ENCODE assay signal across 19 mouse cellular contexts in genomic region chr11:106506211-106506610, GRCm38 (mm10). TPM values are rescaled to one million over a fixed set of nuclear protein-coding genes. Genes with fewer than 3 reads are reported as not detected.
DNase-seq lines count a peak whose midpoint lies in the region; ATAC-seq and TF ChIP-seq lines count a peak whose summit lies in the region.
"Had no signal": no experiment of that assay in that cellular context is flagged by ENCODE, and none has a peak within 500 bp of the region (broad histone marks: within the 10 kb centered on the region; RNA-seq: fewer than 3 reads in every experiment).

No protein-coding gene starts in this region.

- no peak overlapping the region for H3K9ac ChIP-seq in kidney, postnatal 0 days (ENCODE audit: low read depth, low read length)
- H3K9ac ChIP-seq in midbrain, postnatal 0 days (replicated peaks; ENCODE audit: low read length, poor library complexity, severe bottlenecking) = no peak overlapping the region
- no peak overlapping the region for H3K9ac ChIP-seq in midbrain, embryonic 13.5 days (replicated peaks)
- H3K9ac ChIP-seq: embryonic facial prominence, embryonic 12.5 days; limb, embryonic 12.5 days; liver, embryonic 13.5 days had no signal

- ATAC-seq in kidney, postnatal 0 days (replicated peaks; ENCODE audit: low FRiP score, low read depth) = no peak
- ATAC-seq in midbrain, postnatal 0 days (ENCODE audit: low FRiP score) = no peak
- ATAC-seq in midbrain, embryonic 13.5 days = no peak
- ATAC-seq in granulocyte monocyte progenitor cell, adult 5-6 weeks (replicated peaks; ENCODE audit: poor library complexity, severe bottlenecking) = no peak

- H3K9me3 ChIP-seq in kidney, postnatal 0 days (replicated peaks; ENCODE audit: low read length) = no peaks in the 10 kb centered on the region
- no peaks in the 10 kb centered on the region for H3K9me3 ChIP-seq in midbrain, postnatal 0 days (ENCODE audit: low read length)
- H3K9me3 ChIP-seq in midbrain, embryonic 13.5 days = no peaks in the 10 kb centered on the region
- H3K9me3 ChIP-seq: embryonic facial prominence, embryonic 12.5 days; heart, embryonic 10.5 days; limb, embryonic 12.5 days had no signal

- no peak overlapping the region for H3K4me3 ChIP-seq in kidney, postnatal 0 days (replicated peaks; ENCODE audit: low read depth, low read length)
- H3K4me3 ChIP-seq in midbrain, postnatal 0 days (ENCODE audit: low read depth, low read length) = no peak overlapping the region
- H3K4me3 ChIP-seq in midbrain, embryonic 13.5 days (replicated peaks) = no peak overlapping the region
- H3K4me3 ChIP-seq: embryonic facial prominence, embryonic 12.5 days; heart, embryonic 10.5 days; limb, embryonic 12.5 days; liver, embryonic 13.5 days had no signal

- WGBS in kidney, postnatal 0 days = 87% methylated on average over 6 of the region's 6 CpGs
- WGBS in midbrain, postnatal 0 days = 88% methylated on average over 6 of the region's 6 CpGs
- 95% methylated on average over 6 of the region's 6 CpGs for WGBS in midbrain, embryonic 13.5 days

- H3K27me3 ChIP-seq in kidney, postnatal 0 days (ENCODE audit: insufficient read depth, low read length) = no peaks in the 10 kb centered on the region
- H3K27me3 ChIP-seq in midbrain, postnatal 0 days (ENCODE audit: insufficient read depth, low read length) = no peaks in the 10 kb centered on the region
- H3K27me3 ChIP-seq in midbrain, embryonic 13.5 days = no peaks in the 10 kb centered on the region
- H3K27me3 ChIP-seq: CH12.LX; embryonic facial prominence, embryonic 12.5 days; limb, embryonic 12.5 days; liver, embryonic 13.5 days had no signal

- no peak for DNase-seq in kidney, postnatal 0 days (ENCODE audit: low spot score)
- DNase-seq in kidney, adult 9 months = no peak
- DNase-seq in midbrain, postnatal 0 days (ENCODE audit: low spot score) = no peak
- peak; percentile 23 for DNase-seq in T-cell, adult 2 months (ENCODE audit: low spot score)
- DNase-seq in right cerebral cortex, postnatal 10 days (ENCODE audit: low spot score in 2 of 2) = no peak
- DNase-seq: adrenal gland, adult 2 months; cerebellum, adult 2 months; cerebellum, postnatal 25 days; kidney, adult 2 months; kidney, postnatal 14 days; liver, embryonic 13.5 days; right cerebral cortex, postnatal 14 days had no signal

- H3K4me2 ChIP-seq in kidney, postnatal 0 days (ENCODE audit: low read length) = no peak overlapping the region
- no peak overlapping the region for H3K4me2 ChIP-seq in midbrain, postnatal 0 days (ENCODE audit: low read depth, low read length, poor library complexity, severe bottlenecking)
- H3K4me2 ChIP-seq in midbrain, embryonic 13.5 days (replicated peaks) = no peak overlapping the region
- H3K4me2 ChIP-seq: embryonic facial prominence, embryonic 12.5 days; limb, embryonic 12.5 days; liver, embryonic 13.5 days; midbrain, embryonic 11.5 days had no signal

- H3K4me1 ChIP-seq in kidney, postnatal 0 days (replicated peaks; ENCODE audit: insufficient read depth, low read length) = 0 out of 2 replicates have a peak, but pooled peaks cover 6% of the 10 kb centered on the region
- no peaks in the 10 kb centered on the region for H3K4me1 ChIP-seq in midbrain, postnatal 0 days (ENCODE audit: insufficient read depth, low read length)
- H3K4me1 ChIP-seq in midbrain, embryonic 13.5 days (replicated peaks) = peaks cover 10% of the 10 kb centered on the region

- peak; percentile 45 for TF ChIP-seq CTCF in kidney, postnatal 0 days (IDR thresholded peaks at IDR 0.05; ENCODE audit: low read depth)
- peak; percentile 40 for TF ChIP-seq CTCF in midbrain, postnatal 0 days (IDR thresholded peaks at IDR 0.05)

- no peak overlapping the region for H3K27ac ChIP-seq in kidney, postnatal 0 days
- H3K27ac ChIP-seq in midbrain, postnatal 0 days (ENCODE audit: low read depth, low read length) = no peak overlapping the region
- H3K27ac ChIP-seq in midbrain, embryonic 13.5 days = no peak overlapping the region
- H3K27ac ChIP-seq: embryonic facial prominence, embryonic 12.5 days; heart, embryonic 10.5 days; limb, embryonic 12.5 days; liver, embryonic 13.5 days had no signal

- 0 out of 2 replicates have a peak, but pooled peaks cover 7% of the 10 kb centered on the region for H3K36me3 ChIP-seq in kidney, postnatal 0 days (ENCODE audit: insufficient read depth, low read length)
- peaks cover 7% of the 10 kb centered on the region for H3K36me3 ChIP-seq in midbrain, postnatal 0 days (ENCODE audit: insufficient read depth, low read length)
- H3K36me3 ChIP-seq in midbrain, embryonic 13.5 days = peaks cover 27% of the 10 kb centered on the region

RNA-seq across cellular contexts. Expression of gene Ern1, which starts 18.6 kb away (rescaled TPM):
- polyA plus RNA-seq in kidney, postnatal 0 days (2015; fragmentation: Nextera tagmentation; extraction: Ambion mirVana) = 3.3 and 3.5 TPM in 2 replicates
- total RNA-seq in midbrain, postnatal 0 days (2014; rRNA removed) = 10.1 and 10.3 TPM in 2 replicates
- polyA plus RNA-seq in midbrain, postnatal 0 days (2015; fragmentation: Nextera tagmentation; extraction: Ambion mirVana) = 2.2 and 3.7 TPM in 2 replicates
- polyA plus RNA-seq in midbrain, embryonic 13.5 days (2015; fragmentation: Nextera tagmentation; extraction: Ambion mirVana) = 6.5 and 6.7 TPM in 2 replicates
- total RNA-seq in granulocyte monocyte progenitor cell, adult 5-6 weeks (2014; fragmentation: Nextera tagmentation) = 81.3 and 84.3 TPM in 2 replicates
- 63.3 and 67.0 TPM in 2 replicates for total RNA-seq in granulocyte monocyte progenitor cell, adult 5-6 weeks (2017)
